Mouse (Mus musculus): ENCODE data around the gene Cbln3. TPM values are rescaled to one million over a fixed set of nuclear protein-coding genes. Genes with fewer than 3 reads are reported as not detected.

Gene Cbln3
- polyA plus RNA-seq, 1 experiment: not detected

DNA sequence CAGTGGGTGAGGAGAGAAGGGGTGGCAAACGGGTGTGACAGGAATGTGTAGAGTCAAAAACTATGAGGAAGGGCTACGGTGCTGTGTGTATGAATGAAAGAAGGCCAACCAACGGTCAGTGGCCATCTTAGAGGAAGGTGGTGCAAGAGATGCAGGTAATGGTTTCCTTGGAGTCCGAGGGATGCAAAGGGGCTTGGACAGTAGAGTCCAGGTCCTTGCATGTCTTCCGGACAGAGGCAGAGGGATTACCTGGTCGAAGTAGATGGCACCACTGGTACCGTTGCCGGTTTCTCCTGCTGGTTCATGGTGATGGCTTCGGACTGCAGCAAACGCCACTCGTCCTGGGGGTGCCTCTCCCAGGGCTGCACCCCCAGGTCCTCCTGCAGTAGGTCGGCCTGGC is 529 bp downstream of the Cbln3 start:
- Histone ChIP-seq H3K36me3 (ENCODE audit: control insufficient read depth) (peaks cover 26% of the 10 kb centered on the region), H3K4me1 (ENCODE audit: control insufficient read depth) (peaks cover 34% of the 10 kb centered on the region), H3K27me3 (ENCODE audit: control insufficient read depth) (peaks cover 5% of the 10 kb centered on the region), H3K9me3 (ENCODE audit: control insufficient read depth, low read length) (no peaks in the 10 kb centered on the region), H3K4me3 (replicated peaks) (no peak overlapping the region)
- TF ChIP-seq TAL1 (IDR thresholded peaks at IDR 0.05; ENCODE audit: low read length) (no peak), GATA1 (IDR thresholded peaks at IDR 0.05; ENCODE audit: low read length) (no peak)

DNA sequence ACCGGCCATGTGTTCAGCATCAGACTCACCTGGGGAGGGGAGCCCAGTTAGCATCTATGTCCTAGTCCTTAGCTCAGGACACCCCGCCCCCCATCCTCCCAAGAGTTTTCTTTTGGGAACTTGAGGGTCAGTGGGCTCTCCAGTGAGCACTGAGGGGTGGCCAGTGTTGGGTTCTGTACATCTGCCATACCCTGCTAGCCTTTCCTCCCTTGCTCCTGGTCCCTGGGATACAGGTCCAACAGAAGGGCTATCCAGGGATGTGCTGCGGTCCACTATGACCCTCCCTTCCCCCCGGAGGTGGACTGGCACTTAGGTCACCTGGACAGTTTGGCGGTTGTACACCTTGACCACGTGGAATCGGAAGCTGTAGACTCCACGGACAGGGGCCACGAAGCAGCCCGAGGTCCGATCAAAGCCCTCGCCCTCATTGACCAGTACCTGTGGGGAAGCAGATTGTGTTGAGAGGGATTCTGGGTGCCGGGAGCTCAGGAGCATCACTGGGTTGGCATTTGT is 987 bp downstream of the Cbln3 start:
- Histone ChIP-seq H3K4me1 (ENCODE audit: control insufficient read depth) (peaks cover 34% of the 10 kb centered on the region), H3K4me3 (replicated peaks) (no peak overlapping the region), H3K27me3 (ENCODE audit: control insufficient read depth) (peaks cover 10% of the 10 kb centered on the region), H3K9me3 (ENCODE audit: control insufficient read depth, low read length) (no peaks in the 10 kb centered on the region), H3K36me3 (ENCODE audit: control insufficient read depth) (peaks cover 22% of the 10 kb centered on the region)
- TF ChIP-seq TAL1 (IDR thresholded peaks at IDR 0.05; ENCODE audit: low read length) (no peak), GATA1 (IDR thresholded peaks at IDR 0.05; ENCODE audit: low read length) (no peak)

DNA sequence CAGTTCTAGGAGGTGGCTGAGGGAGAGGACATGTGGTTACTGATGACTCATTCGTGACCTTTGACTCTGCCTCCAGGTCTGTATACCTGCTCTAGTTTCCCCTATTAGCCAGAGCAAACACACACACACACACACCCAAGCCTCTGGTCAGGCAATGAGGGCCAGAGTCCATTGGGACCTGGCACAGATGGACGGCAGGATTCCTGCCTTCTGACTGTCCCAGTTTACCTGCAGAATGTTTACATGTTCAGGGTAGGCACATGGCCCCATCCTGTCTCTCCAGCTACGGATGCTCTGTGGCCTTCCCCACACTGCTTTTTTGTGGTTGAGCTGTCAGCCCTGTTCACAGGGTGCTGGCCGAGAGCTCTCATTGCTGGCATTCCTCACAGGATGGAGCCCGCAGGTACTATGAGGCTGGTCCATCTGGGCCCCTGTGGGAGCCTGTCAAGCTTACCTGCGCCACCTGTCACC is 2.0 kb downstream of the Cbln3 start:
- Histone ChIP-seq H3K36me3 (ENCODE audit: control insufficient read depth) (peaks cover 12% of the 10 kb centered on the region), H3K27me3 (ENCODE audit: control insufficient read depth) (peaks cover 20% of the 10 kb centered on the region), H3K9me3 (ENCODE audit: control insufficient read depth, low read length) (no peaks in the 10 kb centered on the region), H3K4me1 (ENCODE audit: control insufficient read depth) (peaks cover 35% of the 10 kb centered on the region), H3K4me3 (replicated peaks) (no peak overlapping the region)
- no peak for TF ChIP-seq GATA1 (IDR thresholded peaks at IDR 0.05; ENCODE audit: low read length)
- TF ChIP-seq TAL1 (IDR thresholded peaks at IDR 0.05; ENCODE audit: low read length): no peak

DNA sequence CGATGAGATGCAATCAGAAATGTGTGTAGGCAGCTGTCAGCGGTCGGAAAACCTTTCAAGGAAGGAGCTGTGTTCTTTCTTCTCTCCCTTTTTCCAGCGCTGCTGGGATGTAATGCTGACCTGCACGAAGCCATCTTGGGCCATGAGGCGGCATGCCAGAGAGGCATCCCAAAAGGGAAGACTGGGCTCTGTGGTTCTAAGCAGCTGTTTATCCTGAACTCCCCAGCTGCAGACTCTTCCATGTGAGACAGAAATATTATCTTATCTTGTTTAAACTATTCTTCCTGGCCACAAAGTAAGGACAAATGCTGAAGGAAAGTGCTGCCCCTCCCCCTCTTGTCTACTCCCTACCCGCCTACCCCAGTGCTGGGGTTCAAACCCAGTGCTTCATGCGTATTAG is 3.2 kb downstream of the Cbln3 start:
- no peak overlapping the region for H3K4me3 ChIP-seq (replicated peaks)
- H3K9me3 ChIP-seq (ENCODE audit: control insufficient read depth, low read length): no peaks in the 10 kb centered on the region
- no peaks in the 10 kb centered on the region for H3K36me3 ChIP-seq (ENCODE audit: control insufficient read depth)
- H3K4me1 ChIP-seq (ENCODE audit: control insufficient read depth): peaks cover 23% of the 10 kb centered on the region
- peaks cover 27% of the 10 kb centered on the region for H3K27me3 ChIP-seq (ENCODE audit: control insufficient read depth)
- TF ChIP-seq TAL1 (IDR thresholded peaks at IDR 0.05; ENCODE audit: low read length) (no peak), GATA1 (IDR thresholded peaks at IDR 0.05; ENCODE audit: low read length) (no peak)

DNA sequence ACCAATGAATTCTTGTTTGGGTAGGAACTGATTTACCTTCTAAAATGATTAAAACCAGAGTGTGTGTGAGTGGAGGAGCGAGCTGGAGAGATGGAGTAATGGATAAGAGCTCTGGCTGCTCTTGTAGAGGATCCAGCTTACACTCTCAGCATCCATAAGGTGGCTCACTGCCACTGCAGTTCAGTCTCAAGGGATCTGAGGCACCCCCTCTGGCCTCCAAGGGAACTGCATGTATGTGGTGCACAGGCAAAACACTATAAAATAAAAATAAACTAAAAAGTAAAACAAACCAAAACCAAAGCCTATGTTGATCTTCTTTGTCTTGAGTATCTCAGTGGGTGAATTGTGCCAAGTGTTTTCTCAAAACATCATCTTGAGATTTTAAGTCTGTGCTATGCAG is 4.6 kb downstream of the Cbln3 start:
- Histone ChIP-seq H3K36me3 (ENCODE audit: control insufficient read depth) (no peaks in the 10 kb centered on the region), H3K27me3 (ENCODE audit: control insufficient read depth) (peaks cover 34% of the 10 kb centered on the region), H3K4me3 (replicated peaks) (no peak overlapping the region), H3K9me3 (ENCODE audit: control insufficient read depth, low read length) (no peaks in the 10 kb centered on the region), H3K4me1 (ENCODE audit: control insufficient read depth) (peaks cover 13% of the 10 kb centered on the region)
- TF ChIP-seq TAL1 (IDR thresholded peaks at IDR 0.05; ENCODE audit: low read length) (no peak), GATA1 (IDR thresholded peaks at IDR 0.05; ENCODE audit: low read length) (no peak)

DNA sequence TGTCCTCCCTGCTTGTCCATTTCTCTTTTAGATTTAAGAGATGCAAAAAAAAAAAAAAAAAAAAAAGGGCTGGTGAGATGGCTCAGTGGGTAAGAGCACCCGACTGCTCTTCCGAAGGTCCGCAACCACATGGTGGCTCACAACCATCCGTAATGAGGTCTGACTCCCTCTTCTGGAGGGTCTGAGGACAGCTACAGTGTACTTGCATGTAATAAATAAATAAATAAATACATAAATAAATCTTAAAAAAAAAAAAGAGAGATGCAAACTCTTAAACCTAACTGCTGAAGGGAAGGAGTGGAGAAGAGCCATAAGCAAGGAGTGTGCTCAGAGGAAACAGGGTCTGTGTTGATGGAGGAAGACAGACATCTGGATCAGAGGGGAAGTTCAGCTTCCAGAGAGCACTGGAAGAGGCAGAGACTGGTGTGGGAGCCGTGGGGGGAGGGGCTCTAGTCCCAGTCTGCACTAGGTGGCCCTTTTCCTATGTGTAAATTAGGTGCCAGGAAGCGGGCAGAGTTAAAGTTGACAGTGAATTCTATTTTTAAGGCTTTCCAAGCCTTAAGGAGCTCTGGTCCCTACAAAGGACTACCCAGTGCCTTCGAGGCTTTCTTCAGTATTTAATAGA is 5.8 kb downstream of the Cbln3 start:
- Histone ChIP-seq H3K27me3 (ENCODE audit: control insufficient read depth) (peaks cover 38% of the 10 kb centered on the region), H3K4me1 (ENCODE audit: control insufficient read depth) (peaks cover 12% of the 10 kb centered on the region)

DNA sequence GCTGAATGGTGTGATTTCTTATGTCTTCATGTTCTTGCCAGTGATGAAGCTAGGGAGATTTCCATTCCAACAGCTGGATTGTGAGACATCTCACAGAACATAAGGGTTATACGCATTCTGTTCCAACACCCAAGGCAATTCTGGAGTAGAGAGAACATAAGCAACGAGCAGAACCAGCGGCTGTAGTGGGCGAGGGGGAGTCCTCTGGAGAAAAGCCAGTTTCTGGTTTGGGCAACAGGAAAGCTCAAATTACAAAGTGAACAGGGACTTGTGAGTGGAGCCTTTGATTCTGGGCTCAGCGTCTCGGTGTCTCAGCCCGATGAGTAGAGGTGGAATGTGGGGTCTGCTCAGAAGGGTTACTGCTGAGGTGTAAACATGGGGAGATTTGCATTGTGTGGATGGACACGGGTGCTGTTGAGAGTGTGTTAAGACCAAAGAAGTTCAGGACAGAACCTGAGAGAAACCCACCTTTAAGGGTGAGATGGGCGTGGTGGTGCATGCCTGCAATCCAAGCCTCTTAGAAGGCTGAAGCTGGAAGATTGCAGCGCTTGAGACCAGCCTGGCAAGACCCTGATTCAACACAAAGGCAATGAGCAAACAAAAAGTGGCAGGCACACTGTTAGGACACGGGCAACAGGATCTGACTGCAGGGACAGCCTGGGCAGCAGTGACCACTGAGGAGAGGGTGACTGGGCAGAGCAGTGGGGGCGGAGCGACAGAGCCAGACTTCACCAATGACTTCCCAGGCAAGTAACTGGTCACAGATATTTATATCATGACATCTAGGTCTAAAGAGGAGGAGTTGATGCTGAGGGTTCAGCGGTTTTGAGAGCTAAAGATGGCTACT is 6.5 kb downstream of the Cbln3 start:
- Histone ChIP-seq H3K27me3 (ENCODE audit: control insufficient read depth) (peaks cover 38% of the 10 kb centered on the region), H3K36me3 (ENCODE audit: control insufficient read depth) (no peaks in the 10 kb centered on the region), H3K4me1 (ENCODE audit: control insufficient read depth) (peaks cover 12% of the 10 kb centered on the region), H3K9me3 (ENCODE audit: control insufficient read depth, low read length) (no peaks in the 10 kb centered on the region), H3K4me3 (replicated peaks) (no peak overlapping the region)
- TF ChIP-seq TAL1 (IDR thresholded peaks at IDR 0.05; ENCODE audit: low read length) (no peak), GATA1 (IDR thresholded peaks at IDR 0.05; ENCODE audit: low read length) (no peak)

More for the DNA sequence above, 5.8 kb downstream of the Cbln3 start:
- TF ChIP-seq GATA1 (IDR thresholded peaks at IDR 0.05; ENCODE audit: low read length) (no peak), TAL1 (IDR thresholded peaks at IDR 0.05; ENCODE audit: low read length) (no peak)
- Histone ChIP-seq H3K4me3 (replicated peaks) (no peak overlapping the region), H3K36me3 (ENCODE audit: control insufficient read depth) (no peaks in the 10 kb centered on the region), H3K9me3 (ENCODE audit: control insufficient read depth, low read length) (no peaks in the 10 kb centered on the region)

DNA sequence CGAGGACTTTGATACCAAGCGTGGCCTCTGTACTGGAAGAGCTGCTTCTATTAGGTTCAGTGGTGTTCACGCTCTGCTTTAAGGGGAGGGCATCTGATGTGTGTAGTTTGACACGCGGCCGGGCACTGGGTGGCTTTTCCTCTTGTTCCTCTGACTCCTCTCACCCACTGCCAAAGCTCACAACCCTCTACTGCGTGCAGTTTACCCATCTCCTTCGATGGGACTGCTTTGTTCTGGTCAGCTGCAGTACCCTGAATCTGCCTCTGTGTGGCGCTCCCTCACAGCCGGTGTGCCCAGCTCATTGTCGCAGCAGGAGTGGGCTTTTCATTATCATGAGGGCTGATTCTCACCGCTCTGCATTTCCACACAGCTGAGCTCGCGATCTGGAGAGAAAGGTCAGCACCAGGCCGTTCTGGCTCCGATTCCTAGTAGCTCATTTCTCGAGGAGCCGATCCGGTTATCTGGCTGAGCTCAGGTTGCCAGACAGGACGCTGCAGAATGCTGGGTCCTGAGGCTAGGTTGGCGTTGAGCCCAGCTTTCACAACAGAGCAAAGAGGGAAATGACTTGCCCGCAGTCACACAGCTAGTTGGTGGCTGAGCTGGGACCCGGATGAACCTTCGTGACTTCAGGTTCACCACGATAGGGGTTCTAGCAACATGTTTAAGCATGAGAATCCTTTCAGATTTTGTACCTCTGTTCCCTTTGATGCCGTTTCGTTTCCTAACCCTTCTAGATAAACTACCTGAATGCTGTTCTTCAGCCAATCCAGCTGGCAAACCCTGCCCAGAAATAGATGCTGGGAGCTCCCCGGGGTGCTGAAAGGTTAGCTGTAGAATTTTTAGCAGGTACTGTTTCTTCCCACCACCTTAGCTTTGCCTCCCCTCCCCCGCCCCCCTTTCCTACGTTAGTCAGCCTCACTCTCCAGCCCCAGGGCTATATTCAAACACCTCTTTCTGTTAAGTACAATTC is 10.2 kb downstream of the Cbln3 start:
- Histone ChIP-seq H3K4me1 (ENCODE audit: control insufficient read depth) (peaks cover 9% of the 10 kb centered on the region), H3K36me3 (ENCODE audit: control insufficient read depth) (peaks cover 15% of the 10 kb centered on the region; the same call in 1 of the 2 replicates), H3K9me3 (ENCODE audit: control insufficient read depth, low read length) (no peaks in the 10 kb centered on the region), H3K27me3 (ENCODE audit: control insufficient read depth) (peaks cover 35% of the 10 kb centered on the region), H3K4me3 (replicated peaks) (peak overlapping the region; percentile 38)
- TF ChIP-seq GATA1 (IDR thresholded peaks at IDR 0.05; ENCODE audit: low read length) (no peak), TAL1 (IDR thresholded peaks at IDR 0.05; ENCODE audit: low read length) (no peak)
